4 mouse cellular contexts compared by ENCODE assay signal in the genomic region with DNA sequence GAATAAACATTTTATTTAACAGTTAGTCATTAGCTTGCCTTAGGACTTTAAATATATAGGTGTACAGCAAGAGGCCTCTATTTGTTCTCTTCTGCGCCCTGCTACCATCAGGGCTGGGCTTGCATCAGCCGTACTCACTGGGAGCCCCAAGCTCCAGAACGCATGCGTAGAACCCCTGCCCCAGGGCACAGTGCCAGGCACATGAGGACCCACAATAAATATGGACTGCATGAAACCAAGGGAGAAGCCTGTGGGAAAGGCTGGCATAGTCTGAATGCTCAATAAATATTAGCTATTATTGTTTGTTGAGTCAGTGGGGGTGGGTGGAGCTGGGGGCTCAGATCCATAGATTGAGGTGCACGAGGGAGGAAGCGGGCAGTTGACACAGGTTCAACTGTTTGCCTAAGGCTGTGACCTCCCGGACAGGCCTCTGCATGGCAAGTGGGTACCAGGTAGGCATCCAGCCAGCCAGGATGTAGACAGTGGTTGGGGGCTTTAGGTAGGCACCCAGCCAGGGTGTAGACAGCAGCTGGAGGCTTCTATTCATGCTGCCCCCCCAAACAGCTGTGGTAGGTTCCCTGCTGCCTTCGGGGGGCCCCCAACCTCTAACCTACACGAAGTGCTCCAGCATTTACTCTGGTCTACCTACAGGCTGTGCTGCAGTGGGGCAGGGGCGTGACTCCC.
"Had no signal": no experiment of that assay in that cellular context is flagged by ENCODE, and none has a peak within 500 bp of the region (broad histone marks: within the 10 kb centered on the region; RNA-seq: fewer than 3 reads in every experiment).

No protein-coding gene starts in this region.

- H3K36me3 ChIP-seq: kidney, embryonic 15.5 days; limb, embryonic 13.5 days; midbrain, embryonic 15.5 days had no signal

- H3K9me3 ChIP-seq: kidney, embryonic 15.5 days; limb, embryonic 13.5 days; midbrain, embryonic 15.5 days had no signal

- H3K9ac ChIP-seq: kidney, embryonic 15.5 days; limb, embryonic 13.5 days; liver, embryonic 14.5 days; midbrain, embryonic 15.5 days had no signal

- H3K4me3 ChIP-seq: kidney, embryonic 15.5 days; limb, embryonic 13.5 days; midbrain, embryonic 15.5 days had no signal

- H3K27ac ChIP-seq: kidney, embryonic 15.5 days; limb, embryonic 13.5 days; liver, embryonic 14.5 days; midbrain, embryonic 15.5 days had no signal

- H3K4me2 ChIP-seq: kidney, embryonic 15.5 days had no signal
